Mouse (Mus musculus) olfactory bulb, adult 2 months (tissue): Measurements from ENCODE around the gene Serinc4.
"Not testable (repeated sequence)": the region's sequence is repeated elsewhere in the genome, so short reads cannot be mapped to it uniquely, and the experiment has no call there.

Experiments used
- CTCF ChIP-seq: fragments of 200-500 bp; IDR thresholded peaks from 2 replicates; pipeline ENCODE4 v1.5.1; 2012; ENCODE audit warnings: low read depth, mild to moderate bottlenecking, low read length, moderate library complexity; ENCODE audit not compliant: insufficient read depth
- POLR2A ChIP-seq: fragments of 200-500 bp; IDR thresholded peaks from 2 replicates; pipeline ENCODE4 v1.6.1; 2012; ENCODE audit warnings: mild to moderate bottlenecking, low read depth, low read length, moderate library complexity; ENCODE audit not compliant: insufficient read depth

- TF ChIP-seq CTCF, POLR2A: not testable (repeated sequence)
Measured at GRCm38 (mm10) chr2:121475306-121475705, 18.7 kb upstream of the Serinc4 start.
